Mouse (Mus musculus) embryonic fibroblast, embryonic 13.5 days (primary cell): ENCODE results near the gene 3110082J24Rik.

Experiments used
- CTCF ChIP-seq: IDR thresholded peaks from 2 replicates; pipeline ENCODE4 v1.5.1; 2011; ENCODE audit warnings: mild to moderate bottlenecking, control low read depth, low read length, moderate library complexity, borderline replicate concordance; ENCODE audit not compliant: insufficient read depth
- POLR2A ChIP-seq: IDR thresholded peaks from 2 replicates; pipeline ENCODE4 v1.6.1; 2011; ENCODE audit warnings: low read depth, mild to moderate bottlenecking, control low read depth, low read length, moderate library complexity

DNA sequence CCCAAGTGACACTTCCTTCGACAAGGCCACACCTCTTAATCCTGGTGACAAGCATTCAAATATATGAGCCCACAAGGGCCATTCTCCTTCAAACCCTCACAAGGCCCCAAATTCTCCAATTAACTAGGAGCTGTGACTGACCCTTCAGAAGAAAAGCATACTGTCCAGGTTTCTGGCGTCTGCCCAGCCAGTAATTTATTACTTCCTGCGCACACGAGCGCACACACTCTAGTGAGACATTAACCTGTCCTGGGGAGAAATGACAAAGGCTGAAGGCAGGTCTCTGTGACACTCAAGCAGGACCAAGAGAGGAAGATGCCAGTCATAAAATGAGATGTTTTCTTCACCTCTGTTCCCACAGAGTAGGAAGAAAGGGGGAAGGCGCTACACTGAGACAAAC lies 38.2 kb downstream of the 3110082J24Rik start:
- TF ChIP-seq CTCF, result no peak
- no peak for TF ChIP-seq POLR2A
